ENCODE assay signal across 8 mouse cellular contexts in genomic region chr9:37656931-37657481, GRCm38 (mm10). TPM values are rescaled to one million over a fixed set of nuclear protein-coding genes. Genes with fewer than 3 reads are reported as not detected.
DNase-seq lines count a peak whose midpoint lies in the region; ATAC-seq and TF ChIP-seq lines count a peak whose summit lies in the region.

Gene Tbrg1, minus strand, starts transcription at chr9:37657312.

- H3K9me3 ChIP-seq in forebrain, embryonic 15.5 days = no peaks in the 10 kb centered on the region

- H3K4me1 ChIP-seq in forebrain, embryonic 15.5 days = peaks cover 13% of the 10 kb centered on the region
- H3K4me1 ChIP-seq in lung, adult 2 months (ENCODE audit: control insufficient read depth, insufficient read depth, low read length) = peaks cover 3% of the 10 kb centered on the region
- no peaks in the 10 kb centered on the region for H3K4me1 ChIP-seq in thymus, adult 2 months (replicated peaks; ENCODE audit: control insufficient read depth, insufficient read depth, low read length)

- peak within 1 kb of the TSS; percentile 52 for H3K9ac ChIP-seq in forebrain, embryonic 15.5 days (replicated peaks)

- H3K27ac ChIP-seq in forebrain, embryonic 15.5 days (replicated peaks) = peak within 1 kb of the TSS; percentile 29
- peak within 1 kb of the TSS; percentile 89 for H3K27ac ChIP-seq in thymus, adult 2 months (ENCODE audit: control insufficient read depth, insufficient read depth, low read length)

- TF ChIP-seq POLR2A in lung, adult 2 months (IDR thresholded peaks at IDR 0.05; ENCODE audit: borderline replicate concordance, extremely low read depth, low read depth, low read length) = peak; percentile 73
- no peak for TF ChIP-seq POLR2A in thymus, adult 2 months (IDR thresholded peaks at IDR 0.05; ENCODE audit: control insufficient read depth, extremely low read depth, insufficient read depth, low read length, poor library complexity)

- peak within 1 kb of the TSS; percentile 53 for H3K4me3 ChIP-seq in forebrain, embryonic 15.5 days
- peak within 1 kb of the TSS; percentile 91 for H3K4me3 ChIP-seq in lung, adult 2 months (replicated peaks; ENCODE audit: extremely low read depth, low read depth, low read length)
- peak within 1 kb of the TSS; percentile 99 for H3K4me3 ChIP-seq in thymus, adult 2 months (ENCODE audit: control insufficient read depth, insufficient read depth, low read length)

- peak; percentile 99 for DNase-seq in ES-CJ7 (ENCODE audit: low read depth, low spot score)
- peak; percentile 71 for DNase-seq in cerebellum, adult 11-12 months
- DNase-seq in heart, postnatal 25 days (ENCODE audit: low spot score) = peak; percentile 75
- peak; percentile 71 to 84 for DNase-seq in layer of hippocampus, adult 18-20 months (ENCODE audit: low spot score in 2 of 2)
- peak; percentile 90 for DNase-seq in lung, adult 2 months
- DNase-seq in thymus, adult 2 months = peak; percentile 66

- no peak for TF ChIP-seq CTCF in lung, adult 2 months (IDR thresholded peaks at IDR 0.05; ENCODE audit: insufficient read depth, low read length)
- peak; percentile 25; the same call in 1 of the 2 replicates for TF ChIP-seq CTCF in thymus, adult 2 months (IDR thresholded peaks at IDR 0.05; ENCODE audit: borderline replicate concordance, control insufficient read depth, extremely low read depth, insufficient read depth, low read length, poor library complexity)

- under 1% methylated on average over 36 of the region's 36 CpGs for WGBS in forebrain, embryonic 15.5 days
- under 1% methylated on average over 36 of the region's 36 CpGs for WGBS in lung, adult 2 months
- WGBS in thymus, adult 2 months = under 1% methylated on average over 36 of the region's 36 CpGs

- H3K36me3 ChIP-seq in forebrain, embryonic 15.5 days = peaks cover 18% of the 10 kb centered on the region
- peaks cover 23% of the 10 kb centered on the region for H3K36me3 ChIP-seq in thymus, adult 2 months (ENCODE audit: control insufficient read depth, insufficient read depth, low read length)

- ATAC-seq in forebrain, embryonic 15.5 days (replicated peaks) = peak; percentile 93
- ATAC-seq in neutrophil, adult 5-6 weeks (ENCODE audit: extremely low read depth, insufficient number of reproducible peaks, low FRiP score, poor library complexity, severe bottlenecking) = peak; percentile 51

- intact Hi-C loops in heart, postnatal 25 days (cut with DNase I) = no loop called here

- H3K4me2 ChIP-seq in forebrain, embryonic 15.5 days (replicated peaks) = peak within 1 kb of the TSS; percentile 67

- H3K27me3 ChIP-seq in forebrain, embryonic 15.5 days = no peaks in the 10 kb centered on the region
- H3K27me3 ChIP-seq in thymus, adult 2 months (ENCODE audit: control insufficient read depth, insufficient read depth, low read length) = no peaks in the 10 kb centered on the region

RNA-seq across cellular contexts. Expression of gene Tbrg1, which starts in this region (rescaled TPM):
- 79.5 and 82.5 TPM in 2 replicates for polyA plus RNA-seq in forebrain, embryonic 15.5 days (2015; fragmentation: Nextera tagmentation; extraction: Ambion mirVana)
- total RNA-seq in heart, postnatal 25 days (2021) = 10 to 100 TPM; 33.3 to 35.5 TPM
- 10 to 100 TPM; 44.4 to 45.6 TPM for total RNA-seq in layer of hippocampus, adult 18-20 months (2021)
- polyA plus RNA-seq in lung, adult 2 months (2012; rRNA removed) = 32.7 and 44.5 TPM in 2 replicates
- 49.5 and 53.0 TPM in 2 replicates for total RNA-seq in neutrophil, adult 5-6 weeks (2017)
- polyA plus RNA-seq in thymus, adult 2 months (2012; rRNA removed) = 46.5 and 54.2 TPM in 2 replicates

Comparison
In these comparisons a context has a peak if more than half of its experiments do, and no peak if none do; other contexts are left out.
1. Peak in every context shown above with its lines: DNase-seq, ATAC-seq, H3K4me3 ChIP-seq and H3K27ac ChIP-seq.